Mouse (Mus musculus): ENCODE measurements around the gene Adam23. TPM values are rescaled to one million over a fixed set of nuclear protein-coding genes. Genes with fewer than 3 reads are reported as not detected.

Gene Adam23
- polyA plus RNA-seq, 1 experiment from 2014 or later = 2.6 TPM

GRCm38 (mm10) chr1:63567031-63567430 lies 121.3 kb downstream of the Adam23 start:
- Histone ChIP-seq H3K36me3 (ENCODE audit: control insufficient read depth, insufficient read depth, low read length) (no peaks in the 10 kb centered on the region), H3K27me3 (ENCODE audit: control insufficient read depth, insufficient read depth, low read length) (no peaks in the 10 kb centered on the region), H3K4me3 (ENCODE audit: low read depth, low read length) (no peak overlapping the region), H3K27ac (replicated peaks) (no peak overlapping the region), H3K4me1 (replicated peaks; ENCODE audit: control insufficient read depth, insufficient read depth) (no peaks in the 10 kb centered on the region), H3K9ac (ENCODE audit: low read length) (no peak overlapping the region), H3K4me2 (replicated peaks; ENCODE audit: low read depth) (no peak overlapping the region), H3K9me3 (ENCODE audit: control insufficient read depth, low read length) (no peaks in the 10 kb centered on the region)
- ATAC-seq (ENCODE audit: low FRiP score, low TSS enrichment) = peak; percentile 66
- no peak for TF ChIP-seq CTCF (IDR thresholded peaks at IDR 0.05; ENCODE audit: low read depth)
- TF ChIP-seq EP300 (optimal IDR thresholded peaks at IDR 0.05) = no peak
- 26% methylated on average over 4 of the region's 4 CpGs for WGBS
- DNase-seq (ENCODE audit: low spot score) = no peak

- Histone ChIP-seq H3K4me3 (ENCODE audit: low read depth, low read length) (no peak overlapping the region), H3K27me3 (ENCODE audit: control insufficient read depth, insufficient read depth, low read length) (no peaks in the 10 kb centered on the region), H3K36me3 (ENCODE audit: control insufficient read depth, insufficient read depth, low read length) (no peaks in the 10 kb centered on the region), H3K27ac (replicated peaks) (no peak overlapping the region), H3K9me3 (ENCODE audit: control insufficient read depth, low read length) (no peaks in the 10 kb centered on the region), H3K4me1 (replicated peaks; ENCODE audit: control insufficient read depth, insufficient read depth) (no peaks in the 10 kb centered on the region), H3K4me2 (replicated peaks; ENCODE audit: low read depth) (no peak overlapping the region), H3K9ac (ENCODE audit: low read length) (no peak overlapping the region)
- TF ChIP-seq EP300 (optimal IDR thresholded peaks at IDR 0.05) (no peak), CTCF (IDR thresholded peaks at IDR 0.05; ENCODE audit: low read depth) (no peak)
- ATAC-seq (ENCODE audit: low FRiP score, low TSS enrichment) (no peak), DNase-seq (ENCODE audit: low spot score) (no peak)
- WGBS = 62% methylated on average over 7 of the region's 7 CpGs
Measured at GRCm38 (mm10) chr1:63572229-63572628, 126.5 kb downstream of the Adam23 start.

DNA sequence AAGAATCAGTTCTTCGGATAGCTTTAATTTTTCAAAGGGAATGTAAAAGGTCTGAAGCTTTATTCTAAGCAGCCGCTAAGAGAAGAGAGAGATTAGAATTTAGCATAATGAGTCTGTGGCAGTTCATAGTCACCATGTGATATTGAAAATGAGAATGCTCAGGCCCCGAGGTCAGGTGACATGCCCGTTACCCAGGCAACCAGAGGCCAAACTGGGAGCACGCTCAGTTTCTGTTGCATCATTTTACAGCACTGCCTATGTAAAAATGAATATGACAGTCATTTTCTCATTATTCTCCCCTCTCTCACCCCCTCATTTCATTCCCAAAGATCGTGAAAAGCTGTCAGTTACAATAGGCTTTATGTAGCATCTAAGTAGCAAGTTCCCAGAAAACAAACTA lies 127.7 kb downstream of the Adam23 start:
- Histone ChIP-seq H3K4me3 (ENCODE audit: low read depth, low read length) (no peak overlapping the region), H3K27me3 (ENCODE audit: control insufficient read depth, insufficient read depth, low read length) (no peaks in the 10 kb centered on the region), H3K36me3 (ENCODE audit: control insufficient read depth, insufficient read depth, low read length) (no peaks in the 10 kb centered on the region), H3K4me1 (replicated peaks; ENCODE audit: control insufficient read depth, insufficient read depth) (no peaks in the 10 kb centered on the region), H3K4me2 (replicated peaks; ENCODE audit: low read depth) (no peak overlapping the region), H3K9ac (ENCODE audit: low read length) (no peak overlapping the region), H3K9me3 (ENCODE audit: control insufficient read depth, low read length) (no peaks in the 10 kb centered on the region), H3K27ac (replicated peaks) (no peak overlapping the region)
- no peak for TF ChIP-seq EP300 (optimal IDR thresholded peaks at IDR 0.05)
- TF ChIP-seq CTCF (IDR thresholded peaks at IDR 0.05; ENCODE audit: low read depth) = no peak
- DNase-seq (ENCODE audit: low spot score) (no peak), ATAC-seq (ENCODE audit: low FRiP score, low TSS enrichment) (no peak)
- WGBS = 63% methylated on average over 6 of the region's 6 CpGs

GRCm38 (mm10) chr1:63573864-63574611 lies 128.3 kb downstream of the Adam23 start:
- DNase-seq (ENCODE audit: low spot score) (no peak), ATAC-seq (ENCODE audit: low FRiP score, low TSS enrichment) (no peak)
- no peaks in the 10 kb centered on the region for H3K4me1 ChIP-seq (replicated peaks; ENCODE audit: control insufficient read depth, insufficient read depth)
- H3K36me3 ChIP-seq (ENCODE audit: control insufficient read depth, insufficient read depth, low read length) = no peaks in the 10 kb centered on the region
- H3K9me3 ChIP-seq (ENCODE audit: control insufficient read depth, low read length) = no peaks in the 10 kb centered on the region
- H3K4me3 ChIP-seq (ENCODE audit: low read depth, low read length) = no peak overlapping the region
- no peak for TF ChIP-seq CTCF (IDR thresholded peaks at IDR 0.05; ENCODE audit: low read depth)
- no peak for TF ChIP-seq EP300 (optimal IDR thresholded peaks at IDR 0.05)
- no peak overlapping the region for H3K9ac ChIP-seq (ENCODE audit: low read length)
- H3K4me2 ChIP-seq (replicated peaks; ENCODE audit: low read depth) = no peak overlapping the region
- 49% methylated on average over 12 of the region's 12 CpGs for WGBS
- H3K27me3 ChIP-seq (ENCODE audit: control insufficient read depth, insufficient read depth, low read length) = no peaks in the 10 kb centered on the region
- no peak overlapping the region for H3K27ac ChIP-seq (replicated peaks)

- H3K36me3 ChIP-seq (ENCODE audit: control insufficient read depth, insufficient read depth, low read length) = no peaks in the 10 kb centered on the region
- no peak for DNase-seq (ENCODE audit: low spot score)
- H3K27ac ChIP-seq (replicated peaks) = no peak overlapping the region
- no peaks in the 10 kb centered on the region for H3K4me1 ChIP-seq (replicated peaks; ENCODE audit: control insufficient read depth, insufficient read depth)
- no peak for ATAC-seq (ENCODE audit: low FRiP score, low TSS enrichment)
- 65% methylated on average over 5 of the region's 5 CpGs for WGBS
- no peak overlapping the region for H3K4me2 ChIP-seq (replicated peaks; ENCODE audit: low read depth)
- no peak overlapping the region for H3K4me3 ChIP-seq (ENCODE audit: low read depth, low read length)
- no peak for TF ChIP-seq EP300 (optimal IDR thresholded peaks at IDR 0.05)
- TF ChIP-seq CTCF (IDR thresholded peaks at IDR 0.05; ENCODE audit: low read depth) = no peak
- H3K9me3 ChIP-seq (ENCODE audit: control insufficient read depth, low read length) = no peaks in the 10 kb centered on the region
- no peaks in the 10 kb centered on the region for H3K27me3 ChIP-seq (ENCODE audit: control insufficient read depth, insufficient read depth, low read length)
- no peak overlapping the region for H3K9ac ChIP-seq (ENCODE audit: low read length)
Measured at GRCm38 (mm10) chr1:63576803-63577202, 131.1 kb downstream of the Adam23 start.

DNA sequence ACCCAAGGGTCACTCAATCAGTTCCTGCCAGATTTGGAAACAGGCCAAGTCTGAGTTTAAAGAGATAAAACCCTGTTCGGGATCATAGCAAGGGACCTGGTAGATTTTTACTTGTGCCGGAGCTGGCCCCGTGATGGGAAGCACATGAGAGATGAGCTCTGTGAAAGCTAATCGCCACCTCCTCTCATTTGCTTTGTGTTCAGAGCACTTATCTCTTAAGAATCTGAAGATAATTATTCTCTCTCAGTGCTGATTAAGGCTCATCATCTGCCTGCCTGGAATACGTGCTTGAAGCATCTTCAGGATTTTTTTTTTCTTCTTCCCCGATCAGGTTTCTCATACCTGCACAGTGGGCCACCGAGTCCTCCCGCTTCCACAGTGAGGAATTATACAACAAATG lies 133.5 kb downstream of the Adam23 start:
- Histone ChIP-seq H3K36me3 (ENCODE audit: control insufficient read depth, insufficient read depth, low read length) (no peaks in the 10 kb centered on the region), H3K9me3 (ENCODE audit: control insufficient read depth, low read length) (no peaks in the 10 kb centered on the region), H3K27ac (replicated peaks) (no peak overlapping the region), H3K9ac (ENCODE audit: low read length) (no peak overlapping the region), H3K4me3 (ENCODE audit: low read depth, low read length) (no peak overlapping the region), H3K27me3 (ENCODE audit: control insufficient read depth, insufficient read depth, low read length) (no peaks in the 10 kb centered on the region), H3K4me1 (replicated peaks; ENCODE audit: control insufficient read depth, insufficient read depth) (no peaks in the 10 kb centered on the region), H3K4me2 (replicated peaks; ENCODE audit: low read depth) (no peak overlapping the region)
- DNase-seq (ENCODE audit: low spot score) (no peak), ATAC-seq (ENCODE audit: low FRiP score, low TSS enrichment) (no peak)
- 82% methylated on average over 8 of the region's 8 CpGs for WGBS
- TF ChIP-seq EP300 (optimal IDR thresholded peaks at IDR 0.05) (no peak), CTCF (IDR thresholded peaks at IDR 0.05; ENCODE audit: low read depth) (no peak)
